Mouse (Mus musculus) lung, adult 2 months (tissue): ENCODE measurements around the gene Gsdmc4.
"Not testable (repeated sequence)": the region's sequence is repeated elsewhere in the genome, so short reads cannot be mapped to it uniquely, and the experiment has no call there.

ENCODE experiments used
- CTCF ChIP-seq: fragments of 200-500 bp; IDR thresholded peaks from 2 replicates; pipeline ENCODE4 v1.5.1; 2011; ENCODE audit warnings: mild to moderate bottlenecking, low read length, control low read depth; ENCODE audit not compliant: insufficient read depth
- POLR2A ChIP-seq: fragments of 200-500 bp; IDR thresholded peaks from 2 replicates; pipeline ENCODE4 v1.6.1; 2011; ENCODE audit warnings: low read depth, mild to moderate bottlenecking, control low read depth, low read length, borderline replicate concordance; ENCODE audit errors: extremely low read depth

- not testable (repeated sequence) for TF ChIP-seq POLR2A, CTCF
Observed at GRCm38 (mm10) chr15:63916584-63916983, 4.5 kb upstream of the Gsdmc4 start.
